Mouse (Mus musculus) adrenal gland (tissue): ENCODE measurements around the gene S1pr2.

Source experiments
- intact Hi-C: fragments of 180-260 bp; cut with DNase I; formaldehyde crosslinking; loops from one replicate; pipeline ENCODE4 v1.15.1; 2025

The S1pr2 gene

GRCm38 (mm10) chr9:21001651-21002200 is 25.1 kb upstream of the S1pr2 start:
- intact Hi-C loops = no loop called here

- intact Hi-C loops = no loop called here
Observed at GRCm38 (mm10) chr9:21000811-21001210, 24.2 kb upstream of the S1pr2 start.

GRCm38 (mm10) chr9:20998337-20998736 is 21.8 kb upstream of the S1pr2 start:
- intact Hi-C loops = loop anchor here (5.0 kb wide), 2 partner anchors 81 to 96 kb away; no protein-coding TSS in a partner anchor

GRCm38 (mm10) chr9:20997065-20997464 is 20.5 kb upstream of the S1pr2 start:
- intact Hi-C loops = loop anchor here (5.0 kb wide), 2 partner anchors 80 to 95 kb away; no protein-coding TSS in a partner anchor

- intact Hi-C loops = loop anchor here (5.0 kb wide), 2 partner anchors 78 to 93 kb away; no protein-coding TSS in a partner anchor
Observed at GRCm38 (mm10) chr9:20995069-20995468, 18.5 kb upstream of the S1pr2 start.

GRCm38 (mm10) chr9:20993165-20993898 is 16.8 kb upstream of the S1pr2 start:
- intact Hi-C loops = no loop called here

- intact Hi-C loops = no loop called here
Observed at GRCm38 (mm10) chr9:20991587-20991986, 15.0 kb upstream of the S1pr2 start.

GRCm38 (mm10) chr9:20990861-20991260 is 14.3 kb upstream of the S1pr2 start:
- intact Hi-C loops = no loop called here

- intact Hi-C loops = no loop called here
Observed at GRCm38 (mm10) chr9:20987953-20988352, 11.4 kb upstream of the S1pr2 start.

GRCm38 (mm10) chr9:20986952-20987686 is 10.5 kb upstream of the S1pr2 start:
- intact Hi-C loops = no loop called here

- intact Hi-C loops = no loop called here
Observed at GRCm38 (mm10) chr9:20983169-20983568, 6.6 kb upstream of the S1pr2 start.

GRCm38 (mm10) chr9:20982171-20982570 is 5.6 kb upstream of the S1pr2 start:
- intact Hi-C loops = no loop called here

- intact Hi-C loops = loop anchor here (5.0 kb wide), 1 partner anchor 37 kb away; no protein-coding TSS in a partner anchor
Observed at GRCm38 (mm10) chr9:20979769-20980168, 3.2 kb upstream of the S1pr2 start.

- intact Hi-C loops = loop anchor here (5.0 kb wide), 1 partner anchor 37 kb away; no protein-coding TSS in a partner anchor
Observed at GRCm38 (mm10) chr9:20979181-20979580, 2.6 kb upstream of the S1pr2 start.

GRCm38 (mm10) chr9:20978409-20979095 is 2.0 kb upstream of the S1pr2 start:
- intact Hi-C loops = loop anchor here (5.0 kb wide), 1 partner anchor 36 kb away; no protein-coding TSS in a partner anchor

- intact Hi-C loops = loop anchor here (5.0 kb wide), 1 partner anchor 35 kb away; no protein-coding TSS in a partner anchor
Observed at GRCm38 (mm10) chr9:20976961-20977689, 544 bp upstream of the S1pr2 start.

- intact Hi-C loops = loop anchor here (5.0 kb wide), 1 partner anchor 33 kb away; no protein-coding TSS in a partner anchor
Observed at GRCm38 (mm10) chr9:20975431-20976215, 958 bp downstream of the S1pr2 start.

GRCm38 (mm10) chr9:20973682-20974075 is 2.9 kb downstream of the S1pr2 start:
- intact Hi-C loops = no loop called here

GRCm38 (mm10) chr9:20973001-20973681 is 3.4 kb downstream of the S1pr2 start:
- intact Hi-C loops = no loop called here
